Mouse (Mus musculus): ENCODE data around the gene Plin5.

GRCm38 (mm10) chr17:56111021-56111420 is 6.4 kb downstream of the Plin5 start:
- TF ChIP-seq GATA1 (IDR thresholded peaks at IDR 0.05; ENCODE audit: borderline replicate concordance, low read length) = no peak
- no peak for TF ChIP-seq FLI1 (IDR thresholded peaks at IDR 0.05; ENCODE audit: low read length)
